Mouse (Mus musculus) embryonic facial prominence, embryonic 14.5 days (tissue): ENCODE data around the gene Wipf2. TPM values are rescaled to one million over a fixed set of nuclear protein-coding genes. Genes with fewer than 3 reads are reported as not detected.
A peak's percentile ranks its signal among the peaks of the same experiment; 100 is the strongest.

Source experiments
- ATAC-seq: fragments of 200-750 bp; cut with Nextera tagmentation; 2 replicates; pipeline ENCODE4 v1.8.0; 2017; ENCODE audit warnings: low read depth, moderate number of reproducible peaks, moderate TSS enrichment
- DNase-seq: peaks from one replicate; pipeline ENCODE4 v3.0.0-alpha.2; 2015; ENCODE audit warnings: low spot score
- H3K27ac ChIP-seq: fragments of 300-500 bp; sonication (generic); replicated peaks from 2 replicates; pipeline ENCODE4 v1.5.1; 2014; ENCODE audit warnings: low read depth, mild to moderate bottlenecking, low read length, moderate library complexity
- H3K27me3 ChIP-seq: fragments of 300-500 bp; sonication (generic); replicated peaks from 2 replicates; pipeline ENCODE4 v1.6.1; 2014; ENCODE audit warnings: low read length; ENCODE audit not compliant: control insufficient read depth, insufficient read depth
- H3K36me3 ChIP-seq: fragments of 300-500 bp; sonication (generic); 2 replicates; pipeline ENCODE4 v1.6.1; 2014; ENCODE audit warnings: low read length, mixed read lengths; ENCODE audit not compliant: control insufficient read depth, insufficient read depth
- H3K4me1 ChIP-seq: fragments of 300-500 bp; sonication (generic); 2 replicates; pipeline ENCODE4 v1.6.1; 2014; ENCODE audit warnings: antibody characterized with exemption, low read length; ENCODE audit not compliant: control insufficient read depth, insufficient read depth
- H3K4me2 ChIP-seq: fragments of 300-500 bp; sonication (generic); 2 replicates; pipeline ENCODE4 v1.6.1; 2014; ENCODE audit warnings: low read depth, mild to moderate bottlenecking, low read length, moderate library complexity, mixed read lengths
- H3K4me3 ChIP-seq: fragments of 300-500 bp; sonication (generic); 2 replicates; pipeline ENCODE4 v1.5.1; 2014; ENCODE audit warnings: low read depth, mild to moderate bottlenecking, low read length
- H3K9ac ChIP-seq: fragments of 300-500 bp; sonication (generic); 2 replicates; pipeline ENCODE4 v1.6.1; 2014; ENCODE audit warnings: low read depth, mild to moderate bottlenecking, low read length, moderate library complexity, mixed read lengths
- H3K9me3 ChIP-seq: fragments of 300-500 bp; sonication (generic); 2 replicates; pipeline ENCODE4 v1.6.1; 2016; ENCODE audit warnings: low read length; ENCODE audit not compliant: control insufficient read depth
- WGBS: fragments of 180-500 bp; shearing (Covaris S2); extraction: QIAGEN DNeasy Blood & Tissue Kit; methylation state at CpG from one replicate; pipeline ENCODE4 v1.1.7; 2014; 5-methylcytosine and 5-hydroxymethylcytosine counted together
- polyA plus RNA-seq: library from polyadenylated mRNA; unstranded; fragments of >200 nt; fragmentation: Nextera tagmentation; extraction: Ambion mirVana; gene quantifications from 2 replicates; pipeline ENCODE4 v1.2.1, GENCODE M21; 2014

Gene Wipf2
- polyA plus RNA-seq, 1 experiment from 2014 or later, result 4.3 TPM

- WGBS, result under 1% methylated on average over 31 of the region's 39 CpGs
These were observed 74.7 kb downstream of the Wipf2 start for GRCm38 (mm10) chr11:98937914-98938694.

GRCm38 (mm10) chr11:98938701-98939083 is 75.3 kb downstream of the Wipf2 start:
- Histone ChIP-seq H3K4me2 (peak overlapping the region; percentile 84), H3K27me3 (no peaks in the 10 kb centered on the region), H3K9ac (peak overlapping the region; percentile 91), H3K36me3 (peaks cover 4% of the 10 kb centered on the region; the same call in 1 of the 2 replicates), H3K9me3 (no peaks in the 10 kb centered on the region), H3K4me3 (peak overlapping the region; percentile 87), H3K4me1 (peaks cover 78% of the 10 kb centered on the region), H3K27ac (peak overlapping the region; percentile 98)
- ATAC-seq (no peak), DNase-seq (no peak)
- WGBS, result 22% methylated on average over 7 of the region's 7 CpGs

More at GRCm38 (mm10) chr11:98937914-98938694, 74.7 kb downstream of the Wipf2 start:
- Histone ChIP-seq H3K4me2 (peak overlapping the region; percentile 84), H3K9ac (peak overlapping the region; percentile 91), H3K27ac (peak overlapping the region; percentile 98), H3K9me3 (no peaks in the 10 kb centered on the region), H3K27me3 (no peaks in the 10 kb centered on the region), H3K36me3 (peaks cover 4% of the 10 kb centered on the region; the same call in 1 of the 2 replicates), H3K4me1 (peaks cover 78% of the 10 kb centered on the region), H3K4me3 (peak overlapping the region; percentile 87)
- ATAC-seq (peak; percentile 23), DNase-seq (peak; percentile 92)

- DNase-seq (peak; percentile 12), ATAC-seq (no peak)
- no peaks in the 10 kb centered on the region for H3K9me3 ChIP-seq
- H3K9ac ChIP-seq, result peak overlapping the region; percentile 91
- peak overlapping the region; percentile 84 for H3K4me2 ChIP-seq
- peaks cover 81% of the 10 kb centered on the region for H3K4me1 ChIP-seq
- WGBS, result 19% methylated on average over 13 of the region's 15 CpGs
- peak overlapping the region; percentile 87 for H3K4me3 ChIP-seq
- H3K36me3 ChIP-seq, result peaks cover 4% of the 10 kb centered on the region; the same call in 1 of the 2 replicates
- H3K27me3 ChIP-seq, result no peaks in the 10 kb centered on the region
- peak overlapping the region; percentile 98 for H3K27ac ChIP-seq
These were observed 75.9 kb downstream of the Wipf2 start for GRCm38 (mm10) chr11:98939084-98939952.

- peak overlapping the region; percentile 91 for H3K9ac ChIP-seq
- peak overlapping the region; percentile 98 for H3K27ac ChIP-seq
- 29% methylated on average over 11 of the region's 11 CpGs for WGBS
These were observed 76.7 kb downstream of the Wipf2 start for GRCm38 (mm10) chr11:98939953-98940641.

GRCm38 (mm10) chr11:98940776-98941175 is 77.3 kb downstream of the Wipf2 start:
- WGBS, result 14% methylated on average over 3 of the region's 3 CpGs
- H3K27ac ChIP-seq, result peak overlapping the region; percentile 98
- peak overlapping the region; percentile 84 for H3K4me2 ChIP-seq
- H3K9ac ChIP-seq, result peak overlapping the region; percentile 91
- H3K9me3 ChIP-seq, result no peaks in the 10 kb centered on the region
- DNase-seq (peak; percentile 79), ATAC-seq (no peak)
- H3K4me1 ChIP-seq, result peaks cover 84% of the 10 kb centered on the region
- H3K4me3 ChIP-seq, result peak overlapping the region; percentile 87
- no peaks in the 10 kb centered on the region for H3K27me3 ChIP-seq
- no peaks in the 10 kb centered on the region for H3K36me3 ChIP-seq

More at GRCm38 (mm10) chr11:98939953-98940641, 76.7 kb downstream of the Wipf2 start:
- Histone ChIP-seq H3K27me3 (no peaks in the 10 kb centered on the region), H3K36me3 (peaks cover 3% of the 10 kb centered on the region; the same call in 1 of the 2 replicates), H3K4me1 (peaks cover 83% of the 10 kb centered on the region), H3K9me3 (no peaks in the 10 kb centered on the region), H3K4me3 (peak overlapping the region; percentile 87), H3K4me2 (peak overlapping the region; percentile 84)
- ATAC-seq (no peak), DNase-seq (peak; percentile 76)

GRCm38 (mm10) chr11:98941341-98941825 is 77.9 kb downstream of the Wipf2 start:
- Histone ChIP-seq H3K9me3 (no peaks in the 10 kb centered on the region), H3K4me2 (peak overlapping the region; percentile 84), H3K4me3 (peak overlapping the region; percentile 87), H3K4me1 (peaks cover 82% of the 10 kb centered on the region), H3K36me3 (no peaks in the 10 kb centered on the region), H3K27ac (peak overlapping the region; percentile 98), H3K9ac (peak overlapping the region; percentile 91), H3K27me3 (no peaks in the 10 kb centered on the region)
- 2% methylated on average over 12 of the region's 12 CpGs for WGBS
- no peak for ATAC-seq
- DNase-seq, result peak; percentile 87

GRCm38 (mm10) chr11:98941826-98942550 is 78.5 kb downstream of the Wipf2 start:
- no peaks in the 10 kb centered on the region for H3K9me3 ChIP-seq
- peak overlapping the region; percentile 84 for H3K4me2 ChIP-seq
- ATAC-seq (no peak), DNase-seq (peak; percentile 90)
- peaks cover 76% of the 10 kb centered on the region for H3K4me1 ChIP-seq
- no peaks in the 10 kb centered on the region for H3K36me3 ChIP-seq
- no peaks in the 10 kb centered on the region for H3K27me3 ChIP-seq
- peak overlapping the region; percentile 87 for H3K4me3 ChIP-seq
- peak overlapping the region; percentile 98 for H3K27ac ChIP-seq
- peak overlapping the region; percentile 91 for H3K9ac ChIP-seq
- WGBS, result 6% methylated on average over 11 of the region's 15 CpGs
